ENCODE assay signal across 29 mouse cellular contexts in the genomic region with DNA sequence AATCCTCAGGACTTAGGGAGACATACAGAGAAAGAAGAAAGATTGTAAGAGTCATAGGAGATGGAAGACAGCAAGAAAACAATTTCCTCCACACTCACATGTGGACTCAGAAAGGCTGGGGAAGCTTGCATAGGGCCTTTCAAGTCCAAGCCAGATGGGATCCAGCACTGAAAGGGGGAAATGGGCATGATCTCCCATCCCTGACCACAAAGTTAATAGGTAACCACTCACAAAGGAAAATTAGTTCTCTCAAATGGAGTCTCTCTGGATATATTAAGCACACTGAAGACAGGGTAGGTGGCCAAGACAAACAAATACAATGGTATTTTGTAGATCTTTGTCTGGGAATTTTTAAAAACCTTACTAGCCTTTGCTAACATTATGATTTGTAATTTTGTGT. TPM values are rescaled to one million over a fixed set of nuclear protein-coding genes. Genes with fewer than 3 reads are reported as not detected.
DNase-seq lines count a peak whose midpoint lies in the region; ATAC-seq and TF ChIP-seq lines count a peak whose summit lies in the region.
"Had no signal": no experiment of that assay in that cellular context is flagged by ENCODE, and none has a peak within 500 bp of the region (broad histone marks: within the 10 kb centered on the region; RNA-seq: fewer than 3 reads in every experiment).

No protein-coding gene starts in this region.

- no peak overlapping the region for H3K4me3 ChIP-seq in kidney, adult 2 months (ENCODE audit: insufficient read depth, low read depth, low read length)
- no peak overlapping the region for H3K4me3 ChIP-seq in kidney, embryonic 14.5 days (ENCODE audit: low read length)
- H3K4me3 ChIP-seq in kidney, embryonic 15.5 days (replicated peaks), result no peak overlapping the region
- no peak overlapping the region for H3K4me3 ChIP-seq in kidney, postnatal 0 days (replicated peaks; ENCODE audit: low read depth, low read length)
- H3K4me3 ChIP-seq: embryonic facial prominence, embryonic 12.5 days; embryonic facial prominence, embryonic 15.5 days; gastrocnemius, adult 2 months; heart, embryonic 12.5 days; heart, embryonic 15.5 days; hindbrain, embryonic 10.5 days; hindbrain, embryonic 13.5 days had no signal

- H3K4me2 ChIP-seq in kidney, embryonic 14.5 days (replicated peaks; ENCODE audit: low read depth, low read length), result no peak overlapping the region
- no peak overlapping the region for H3K4me2 ChIP-seq in kidney, embryonic 15.5 days
- H3K4me2 ChIP-seq in kidney, postnatal 0 days (ENCODE audit: low read length), result no peak overlapping the region
- H3K4me2 ChIP-seq: embryonic facial prominence, embryonic 12.5 days; embryonic facial prominence, embryonic 15.5 days; heart, embryonic 12.5 days; heart, embryonic 15.5 days; hindbrain, embryonic 13.5 days had no signal

- no peaks in the 10 kb centered on the region for H3K36me3 ChIP-seq in kidney, adult 2 months (ENCODE audit: control insufficient read depth, insufficient read depth, low read length)
- peaks cover 12% of the 10 kb centered on the region; the same call in 1 of the 2 replicates for H3K36me3 ChIP-seq in kidney, embryonic 14.5 days (ENCODE audit: control insufficient read depth, insufficient read depth, low read length)
- peaks cover 32% of the 10 kb centered on the region for H3K36me3 ChIP-seq in kidney, embryonic 15.5 days
- H3K36me3 ChIP-seq in kidney, postnatal 0 days (ENCODE audit: insufficient read depth, low read length), result no peaks in the 10 kb centered on the region
- H3K36me3 ChIP-seq: heart, embryonic 15.5 days had no signal

- peak; percentile 56 for DNase-seq in kidney, adult 2 months
- no peak for DNase-seq in kidney, postnatal 25 days
- peak; percentile 3 for DNase-seq in kidney, postnatal 0 days (ENCODE audit: low spot score)
- no peak for DNase-seq in yolk sac, embryonic 10.5 days (ENCODE audit: low spot score)
- DNase-seq: adrenal gland, adult 2 months; adrenal gland, postnatal 14 days; B cell, adult 2 months; cerebellum, adult 11 months; cerebellum, adult 2 months; cerebellum, adult 9-11 months; cerebellum, postnatal 25 days; forebrain, postnatal 0 days; gastrocnemius, adult 2 months; gastrocnemius, postnatal 14 days; heart, adult 11 months; heart, postnatal 10 days; heart, postnatal 36 days had no signal

- H3K27ac ChIP-seq in kidney, adult 2 months (ENCODE audit: insufficient read depth, low read depth, low read length), result no peak overlapping the region
- no peak overlapping the region for H3K27ac ChIP-seq in kidney, embryonic 14.5 days (ENCODE audit: low read depth, low read length)
- no peak overlapping the region for H3K27ac ChIP-seq in kidney, embryonic 15.5 days
- no peak overlapping the region for H3K27ac ChIP-seq in kidney, postnatal 0 days
- H3K27ac ChIP-seq: embryonic facial prominence, embryonic 12.5 days; embryonic facial prominence, embryonic 15.5 days; gastrocnemius, adult 2 months; heart, embryonic 15.5 days; hindbrain, embryonic 10.5 days; hindbrain, embryonic 13.5 days had no signal

- no peak for ATAC-seq in kidney, embryonic 14.5 days (ENCODE audit: low FRiP score, low TSS enrichment)
- ATAC-seq in kidney, embryonic 15.5 days (replicated peaks; ENCODE audit: low FRiP score), result peak; percentile 60; the same call in 1 of the 2 replicates
- ATAC-seq in kidney, postnatal 0 days (replicated peaks; ENCODE audit: low FRiP score, low read depth), result no peak; the same call in 1 of the 2 replicates
- ATAC-seq: forebrain, embryonic 14.5 days; forebrain, postnatal 0 days; hindbrain, embryonic 16.5 days had no signal

- no peak for TF ChIP-seq CTCF in kidney, adult 2 months (conservative IDR thresholded peaks at IDR 0.05; ENCODE audit: insufficient read depth, insufficient read length, low read depth, low read length)
- TF ChIP-seq CTCF in kidney, postnatal 0 days (IDR thresholded peaks at IDR 0.05; ENCODE audit: low read depth), result no peak

- H3K9me3 ChIP-seq in kidney, embryonic 14.5 days (ENCODE audit: control insufficient read depth, low read length), result no peaks in the 10 kb centered on the region
- H3K9me3 ChIP-seq in kidney, embryonic 15.5 days (replicated peaks), result no peaks in the 10 kb centered on the region
- no peaks in the 10 kb centered on the region for H3K9me3 ChIP-seq in kidney, postnatal 0 days (replicated peaks; ENCODE audit: low read length)
- H3K9me3 ChIP-seq: embryonic facial prominence, embryonic 12.5 days; embryonic facial prominence, embryonic 15.5 days; G1E; heart, embryonic 12.5 days; heart, embryonic 15.5 days; hindbrain, embryonic 10.5 days; hindbrain, embryonic 13.5 days had no signal

- no peaks in the 10 kb centered on the region for H3K27me3 ChIP-seq in kidney, adult 2 months (replicated peaks; ENCODE audit: control insufficient read depth, insufficient read depth, low read length)
- no peaks in the 10 kb centered on the region for H3K27me3 ChIP-seq in kidney, embryonic 14.5 days (ENCODE audit: control insufficient read depth, insufficient read depth, low read length)
- H3K27me3 ChIP-seq in kidney, embryonic 15.5 days, result no peaks in the 10 kb centered on the region
- no peaks in the 10 kb centered on the region for H3K27me3 ChIP-seq in kidney, postnatal 0 days (ENCODE audit: insufficient read depth, low read length)
- H3K27me3 ChIP-seq: CH12.LX; embryonic facial prominence, embryonic 12.5 days; embryonic facial prominence, embryonic 15.5 days; heart, embryonic 12.5 days; heart, embryonic 15.5 days had no signal

- H3K4me1 ChIP-seq in kidney, adult 2 months (ENCODE audit: control insufficient read depth, insufficient read depth, low read length), result peaks cover 5% of the 10 kb centered on the region; the same call in 1 of the 2 replicates
- no peaks in the 10 kb centered on the region for H3K4me1 ChIP-seq in kidney, embryonic 14.5 days (ENCODE audit: control insufficient read depth, insufficient read depth, low read length)
- H3K4me1 ChIP-seq in kidney, embryonic 15.5 days, result no peaks in the 10 kb centered on the region
- no peaks in the 10 kb centered on the region for H3K4me1 ChIP-seq in kidney, postnatal 0 days (replicated peaks; ENCODE audit: insufficient read depth, low read length)
- H3K4me1 ChIP-seq: embryonic facial prominence, embryonic 12.5 days; embryonic facial prominence, embryonic 15.5 days; heart, embryonic 12.5 days; heart, embryonic 15.5 days; hindbrain, embryonic 10.5 days had no signal

- no peak for TF ChIP-seq POLR2A in kidney, adult 2 months (IDR thresholded peaks at IDR 0.05; ENCODE audit: low read depth, low read length)

- no peak overlapping the region for H3K9ac ChIP-seq in kidney, embryonic 14.5 days (ENCODE audit: low read depth, low read length)
- no peak overlapping the region for H3K9ac ChIP-seq in kidney, embryonic 15.5 days
- H3K9ac ChIP-seq in kidney, postnatal 0 days (ENCODE audit: low read depth, low read length), result no peak overlapping the region
- H3K9ac ChIP-seq: embryonic facial prominence, embryonic 12.5 days; embryonic facial prominence, embryonic 15.5 days; forebrain, postnatal 0 days; heart, embryonic 12.5 days; heart, embryonic 15.5 days; hindbrain, embryonic 13.5 days had no signal

RNA-seq across cellular contexts. Expression of gene Pfkfb1, which starts 6.1 kb away (rescaled TPM):
- 5.5 and 5.8 TPM in 2 replicates for polyA plus RNA-seq in kidney, adult 2 months (2012; rRNA removed)
- polyA plus RNA-seq in kidney, embryonic 14.5 days (2014; fragmentation: Nextera tagmentation; extraction: Ambion mirVana), result 6.7 and 8.6 TPM in 2 replicates
- polyA plus RNA-seq in kidney, embryonic 15.5 days (2015; fragmentation: Nextera tagmentation; extraction: Ambion mirVana), result 5.4 and 5.5 TPM in 2 replicates
- polyA plus RNA-seq in kidney, postnatal 0 days (2015; fragmentation: Nextera tagmentation; extraction: Ambion mirVana), result 2.8 and 3.9 TPM in 2 replicates

RNA-seq across cellular contexts. Expression of gene Apex2, which starts 7.7 kb away (rescaled TPM):
- 12.5 and 13.0 TPM in 2 replicates for polyA plus RNA-seq in kidney, adult 2 months (2012; rRNA removed)
- 23.5 and 24.2 TPM in 2 replicates for polyA plus RNA-seq in kidney, embryonic 14.5 days (2014; fragmentation: Nextera tagmentation; extraction: Ambion mirVana)
- 21.6 and 22.9 TPM in 2 replicates for polyA plus RNA-seq in kidney, embryonic 15.5 days (2015; fragmentation: Nextera tagmentation; extraction: Ambion mirVana)
- polyA plus RNA-seq in kidney, postnatal 0 days (2015; fragmentation: Nextera tagmentation; extraction: Ambion mirVana), result 12.6 and 12.9 TPM in 2 replicates

RNA-seq across cellular contexts. Expression of gene Alas2, which starts 34.7 kb away (rescaled TPM):
- 20.2 and 24.9 TPM in 2 replicates for polyA plus RNA-seq in kidney, adult 2 months (2012; rRNA removed)
- 21.0 and 33.3 TPM in 2 replicates for polyA plus RNA-seq in kidney, embryonic 14.5 days (2014; fragmentation: Nextera tagmentation; extraction: Ambion mirVana)
- polyA plus RNA-seq in kidney, embryonic 15.5 days (2015; fragmentation: Nextera tagmentation; extraction: Ambion mirVana), result 70.4 and 86.5 TPM in 2 replicates
- polyA plus RNA-seq in kidney, postnatal 0 days (2015; fragmentation: Nextera tagmentation; extraction: Ambion mirVana), result 12.6 and 12.7 TPM in 2 replicates

Comparison
In these comparisons a context has a peak if more than half of its experiments do, and no peak if none do; other contexts are left out.
1. DNase-seq: peak in kidney, adult 2 months (single experiment) and kidney, postnatal 0 days (single experiment); none in kidney, postnatal 25 days (0 of 2) and yolk sac, embryonic 10.5 days (single experiment).